Mouse (Mus musculus) bone marrow macrophage, adult 2 months (primary cell): ENCODE results near the gene Morn3. TPM values are rescaled to one million over a fixed set of nuclear protein-coding genes. Genes with fewer than 3 reads are reported as not detected.

Experiments
- H3K27ac ChIP-seq: 2 replicates; pipeline ENCODE4 v1.5.1; 2012; ENCODE audit warnings: low read depth, low read length; ENCODE audit not compliant: insufficient read depth
- H3K4me1 ChIP-seq: 2 replicates; pipeline ENCODE4 v1.6.1; 2012; ENCODE audit warnings: low read length; ENCODE audit not compliant: control insufficient read depth, insufficient read depth
- H3K4me3 ChIP-seq: 2 replicates; pipeline ENCODE4 v1.5.1; 2012; ENCODE audit warnings: mild to moderate bottlenecking, low read length, moderate library complexity; ENCODE audit not compliant: insufficient read depth
- CTCF ChIP-seq: IDR thresholded peaks from 2 replicates; pipeline ENCODE4 v1.5.1; 2012; ENCODE audit warnings: low read depth, mild to moderate bottlenecking, low read length, moderate library complexity
- POLR2A ChIP-seq: IDR thresholded peaks from 2 replicates; pipeline ENCODE4 v1.6.1; 2012; ENCODE audit warnings: mild to moderate bottlenecking, low read depth, low read length, borderline replicate concordance
- polyA plus RNA-seq: library from polyadenylated mRNA; stranded (reverse); fragments of >200 nt; gene quantifications from 2 replicates; pipeline ENCODE4 v1.2.4, GENCODE M21; 2012; ENCODE audit not compliant: missing spikeins, insufficient read depth, insufficient read length

Morn3 gene
- polyA plus RNA-seq, 1 experiment = not detected

GRCm38 (mm10) chr5:122986091-122986493 lies 60.7 kb downstream of the Morn3 start:
- H3K4me3 ChIP-seq = peak overlapping the region; percentile 65
- H3K4me1 ChIP-seq = peaks cover 14% of the 10 kb centered on the region
- 0 out of 2 replicates have a peak overlapping the region, but pooled peaks have one; percentile 13 for H3K27ac ChIP-seq
- TF ChIP-seq CTCF (no peak), POLR2A (no peak)

Other genes starting within 250 kb of the Morn3 start
- 170 and 221 TPM in 2 replicates for gene Anapc5, start 225.7 kb downstream of the Morn3 start, polyA plus RNA-seq
- 30.3 and 33.2 TPM in 2 replicates for gene Rnf34, start 197.0 kb downstream of the Morn3 start, polyA plus RNA-seq
- gene Kdm2b, start 57.2 kb downstream of the Morn3 start, polyA plus RNA-seq = 26.6 and 26.9 TPM in 2 replicates
- 59.9 and 68.5 TPM in 2 replicates for gene Orai1, start 31.9 kb downstream of the Morn3 start, polyA plus RNA-seq
- 4.3 and 6.8 TPM in 2 replicates for gene Tmem120b, start 21.4 kb upstream of the Morn3 start, polyA plus RNA-seq
- gene Rhof, start 85.7 kb upstream of the Morn3 start, polyA plus RNA-seq = 1.8 and 2.7 TPM in 2 replicates
- 27.3 and 28.2 TPM in 2 replicates for gene Setd1b, start 95.2 kb upstream of the Morn3 start, polyA plus RNA-seq
- 31.0 and 31.4 TPM in 2 replicates for gene Psmd9, start 122.4 kb upstream of the Morn3 start, polyA plus RNA-seq
- not detected in 2 replicates for gene Hpd, start 135.7 kb upstream of the Morn3 start, polyA plus RNA-seq
- gene Wdr66, start 205.1 kb upstream of the Morn3 start, polyA plus RNA-seq = 0.32 and 0.79 TPM in 2 replicates